Mouse (Mus musculus) CH12.LX (cell line): ENCODE data around the gene Tmem251.

ENCODE experiments used
- CHD1 ChIP-seq: IDR thresholded peaks from 2 replicates; pipeline ENCODE4 v1.6.1; 2012; ENCODE audit warnings: low read depth, low read length, improper control_type of control experiment, inconsistent platforms
- CTCF ChIP-seq, 2 experiments: IDR thresholded peaks in 1 of 2; conservative IDR thresholded peaks in 1 of 2; 2 replicates each; pipeline ENCODE4 v1.5.1; 2011 to 2012; ENCODE audit warnings: low read depth in 2 of 2, low read length in 2 of 2, improper control_type of control experiment in 1 of 2, inconsistent platforms in 1 of 2, mild to moderate bottlenecking in 1 of 2, moderate library complexity in 1 of 2
- GABPA ChIP-seq: IDR thresholded peaks from 2 replicates; pipeline ENCODE4 v1.6.1; 2012; ENCODE audit warnings: low read depth, low read length, improper control_type of control experiment, inconsistent platforms; ENCODE audit not compliant: insufficient replicate concordance
- JUND ChIP-seq: conservative IDR thresholded peaks from 2 replicates; pipeline ENCODE4 v1.6.1; 2011; ENCODE audit warnings: low read depth, low read length, improper control_type of control experiment
- MAX ChIP-seq: IDR thresholded peaks from 2 replicates; pipeline ENCODE4 v1.6.1; 2011; ENCODE audit warnings: low read length, improper control_type of control experiment
- POLR2A ChIP-seq: IDR thresholded peaks from 2 replicates; pipeline ENCODE4 v1.6.1; 2011; ENCODE audit warnings: low read depth, mild to moderate bottlenecking, improper control_type of control experiment, low read length
- TCF12 ChIP-seq: IDR thresholded peaks from 2 replicates; pipeline ENCODE4 v1.6.1; 2014; ENCODE audit warnings: low read depth, mild to moderate bottlenecking, inconsistent platforms, low read length, improper control_type of control experiment
- USF1 ChIP-seq: IDR thresholded peaks from 2 replicates; pipeline ENCODE4 v1.6.1; 2014; ENCODE audit warnings: low read depth, mild to moderate bottlenecking, inconsistent platforms, low read length, improper control_type of control experiment
- ZNF384 ChIP-seq: IDR thresholded peaks from 2 replicates; pipeline ENCODE4 v1.6.1; 2012; ENCODE audit warnings: low read depth, low read length, improper control_type of control experiment, inconsistent platforms

DNA sequence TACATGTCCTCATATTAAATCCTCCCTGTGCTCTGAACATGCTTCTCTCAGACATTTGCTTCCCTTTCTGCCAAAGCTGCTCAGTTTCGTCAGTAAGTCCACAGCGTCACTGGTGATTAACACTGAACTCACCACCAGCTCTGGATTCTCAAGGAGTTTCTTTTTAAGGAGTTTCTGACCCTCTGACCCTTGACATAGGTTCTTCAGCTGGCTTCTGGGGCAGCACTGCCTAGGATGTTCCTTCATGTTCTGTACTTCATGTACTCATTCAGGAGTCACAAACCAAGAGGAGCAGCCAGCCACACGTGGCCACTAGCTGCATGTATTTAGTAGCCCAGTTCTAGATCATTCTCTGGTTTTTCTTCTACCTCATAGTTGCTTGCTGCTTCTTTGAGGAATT lies 4.7 kb downstream of the Tmem251 start:
- no peak for TF ChIP-seq USF1
- no peak for TF ChIP-seq CTCF (conservative IDR thresholded peaks at IDR 0.05 in 1 of 2, IDR thresholded peaks at IDR 0.05 in 1 of 2; ENCODE audit: low read depth in 2 of 2, low read length in 2 of 2)
- TF ChIP-seq JUND = no peak
- TF ChIP-seq MAX = no peak
- TF ChIP-seq GABPA = no peak
- TF ChIP-seq TCF12 = no peak
- no peak for TF ChIP-seq ZNF384
- TF ChIP-seq CHD1 = no peak
- no peak for TF ChIP-seq POLR2A
